Mouse (Mus musculus): ENCODE measurements at regions not wholly inside any gene's neighbourhood (a gene's known extent, or its start where the extent isn't known, plus 50 kb on each side); places are given as distances from the start of the nearest gene placed in this dataset.

DNA sequence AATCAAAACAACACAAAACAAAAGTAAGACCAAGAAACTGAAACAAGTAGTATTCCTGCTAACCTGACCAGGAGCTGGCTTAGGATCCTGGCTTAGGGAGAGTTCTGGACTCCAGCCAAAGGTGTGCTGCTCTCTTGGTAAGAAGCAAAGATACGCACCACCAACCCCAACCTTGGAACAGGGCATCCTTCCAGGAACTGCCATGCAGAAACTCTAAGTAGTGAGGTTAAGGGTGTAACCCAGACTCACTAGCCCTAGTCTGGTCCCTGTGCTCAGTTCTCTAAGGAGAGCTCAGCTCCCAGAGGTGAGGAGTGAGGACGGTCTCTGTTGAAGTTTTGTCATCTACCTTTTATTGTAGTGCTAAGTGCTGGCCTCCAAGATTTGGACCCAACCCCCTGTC is 175.4 kb downstream of the Matn1 start:
- ATAC-seq (ENCODE audit: low FRiP score, low read depth) (no peak), DNase-seq (ENCODE audit: low spot score) (no peak)
- Histone ChIP-seq H3K9ac (ENCODE audit: low read depth, low read length, severe bottlenecking) (no peak overlapping the region), H3K4me1 (ENCODE audit: control insufficient read depth, insufficient read depth, low read length) (no peaks in the 10 kb centered on the region), H3K4me2 (replicated peaks; ENCODE audit: low read depth, low read length, severe bottlenecking) (no peak overlapping the region), H3K4me3 (replicated peaks; ENCODE audit: low read length) (no peak overlapping the region), H3K27me3 (ENCODE audit: control insufficient read depth, insufficient read depth, low read length) (no peaks in the 10 kb centered on the region), H3K27ac (replicated peaks; ENCODE audit: low read depth, low read length) (no peak overlapping the region), H3K9me3 (ENCODE audit: control insufficient read depth, low read length) (no peaks in the 10 kb centered on the region), H3K36me3 (ENCODE audit: control insufficient read depth, insufficient read depth, low read length) (no peaks in the 10 kb centered on the region)
- no peak for TF ChIP-seq POLR2A (IDR thresholded peaks at IDR 0.05; ENCODE audit: borderline replicate concordance, extremely low read depth, insufficient read depth, insufficient read length)
- 89% methylated on average over 2 of the region's 2 CpGs for WGBS

DNA sequence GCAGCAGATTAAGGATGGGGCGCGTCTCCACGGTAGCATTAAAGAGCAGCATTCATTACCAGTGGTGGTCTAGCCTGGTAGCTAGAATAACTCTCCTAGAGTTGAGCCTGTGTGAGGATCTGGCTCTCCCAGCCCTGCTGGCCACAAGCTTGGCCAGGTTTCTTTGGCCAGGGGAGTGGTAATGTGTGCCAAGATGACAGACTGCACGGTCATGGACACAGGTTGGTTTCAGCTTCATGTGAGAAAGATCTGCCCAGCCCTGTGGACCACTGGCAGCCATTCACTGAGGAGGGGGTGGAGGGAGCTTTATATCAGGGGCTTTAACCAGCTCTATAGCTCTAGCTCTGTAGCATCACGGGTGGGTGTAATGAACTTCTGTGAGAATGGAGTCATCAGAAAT is 176.5 kb downstream of the Matn1 start:
- no peak for DNase-seq (ENCODE audit: low spot score)
- TF ChIP-seq POLR2A (IDR thresholded peaks at IDR 0.05; ENCODE audit: borderline replicate concordance, extremely low read depth, insufficient read depth, insufficient read length) = no peak
- no peaks in the 10 kb centered on the region for H3K9me3 ChIP-seq (ENCODE audit: control insufficient read depth, low read length)
- H3K27ac ChIP-seq (replicated peaks; ENCODE audit: low read depth, low read length) = no peak overlapping the region
- ATAC-seq (ENCODE audit: low FRiP score, low read depth) = no peak
- H3K27me3 ChIP-seq (ENCODE audit: control insufficient read depth, insufficient read depth, low read length) = no peaks in the 10 kb centered on the region
- WGBS = 87% methylated on average over 5 of the region's 5 CpGs
- no peak overlapping the region for H3K9ac ChIP-seq (ENCODE audit: low read depth, low read length, severe bottlenecking)
- no peak overlapping the region for H3K4me3 ChIP-seq (replicated peaks; ENCODE audit: low read length)
- no peak overlapping the region for H3K4me2 ChIP-seq (replicated peaks; ENCODE audit: low read depth, low read length, severe bottlenecking)
- H3K36me3 ChIP-seq (ENCODE audit: control insufficient read depth, insufficient read depth, low read length) = no peaks in the 10 kb centered on the region
- H3K4me1 ChIP-seq (ENCODE audit: control insufficient read depth, insufficient read depth, low read length) = no peaks in the 10 kb centered on the region

DNA sequence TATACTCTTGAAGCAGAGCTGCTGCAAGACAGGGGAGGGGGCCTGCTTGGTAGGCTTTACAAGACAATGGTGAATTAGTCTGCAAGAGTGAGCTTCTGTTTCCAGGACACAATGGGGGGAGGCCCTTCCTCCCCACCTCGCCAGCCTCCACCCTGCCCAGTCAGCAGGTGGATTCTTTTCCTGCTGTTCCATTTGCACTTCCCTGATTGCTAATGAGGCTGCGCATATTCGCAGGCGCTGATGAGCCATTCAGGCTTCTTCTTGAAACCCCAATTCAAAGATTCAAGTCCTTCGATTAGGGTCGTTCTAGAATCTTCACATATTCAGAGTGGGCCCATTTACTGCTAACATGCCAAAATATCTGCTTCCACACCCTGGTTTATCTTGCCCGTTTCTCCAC is 181.8 kb downstream of the Matn1 start:
- no peaks in the 10 kb centered on the region for H3K9me3 ChIP-seq (ENCODE audit: control insufficient read depth, low read length)
- H3K9ac ChIP-seq (ENCODE audit: low read depth, low read length, severe bottlenecking) = no peak overlapping the region
- ATAC-seq (ENCODE audit: low FRiP score, low read depth) (no peak), DNase-seq (ENCODE audit: low spot score) (no peak)
- H3K27ac ChIP-seq (replicated peaks; ENCODE audit: low read depth, low read length) = no peak overlapping the region
- no peaks in the 10 kb centered on the region for H3K36me3 ChIP-seq (ENCODE audit: control insufficient read depth, insufficient read depth, low read length)
- 44% methylated on average over 7 of the region's 7 CpGs for WGBS
- H3K27me3 ChIP-seq (ENCODE audit: control insufficient read depth, insufficient read depth, low read length) = no peaks in the 10 kb centered on the region
- H3K4me3 ChIP-seq (replicated peaks; ENCODE audit: low read length) = no peak overlapping the region
- H3K4me1 ChIP-seq (ENCODE audit: control insufficient read depth, insufficient read depth, low read length) = no peaks in the 10 kb centered on the region
- no peak for TF ChIP-seq POLR2A (IDR thresholded peaks at IDR 0.05; ENCODE audit: borderline replicate concordance, extremely low read depth, insufficient read depth, insufficient read length)
- no peak overlapping the region for H3K4me2 ChIP-seq (replicated peaks; ENCODE audit: low read depth, low read length, severe bottlenecking)

DNA sequence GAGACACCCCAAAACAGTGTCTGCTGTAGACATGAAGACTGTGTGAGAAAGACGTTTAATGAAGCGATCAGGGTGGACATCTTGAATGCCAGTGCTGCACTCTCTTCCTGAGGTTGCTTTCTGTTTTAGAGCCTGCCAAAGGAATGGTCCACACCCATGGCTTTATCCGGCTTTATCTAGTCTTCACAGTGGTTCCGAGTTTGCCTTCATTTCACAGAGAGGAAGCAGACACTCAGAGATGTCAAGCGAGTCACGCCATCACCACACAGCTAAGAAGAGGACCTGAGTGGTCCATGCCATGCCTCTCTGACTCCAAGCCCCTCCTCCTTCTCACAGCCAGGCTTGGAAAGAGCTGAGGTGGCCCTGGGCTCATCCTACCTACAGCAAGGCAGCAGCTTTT is 182.7 kb downstream of the Matn1 start:
- no peak for ATAC-seq (ENCODE audit: low FRiP score, low read depth)

DNA sequence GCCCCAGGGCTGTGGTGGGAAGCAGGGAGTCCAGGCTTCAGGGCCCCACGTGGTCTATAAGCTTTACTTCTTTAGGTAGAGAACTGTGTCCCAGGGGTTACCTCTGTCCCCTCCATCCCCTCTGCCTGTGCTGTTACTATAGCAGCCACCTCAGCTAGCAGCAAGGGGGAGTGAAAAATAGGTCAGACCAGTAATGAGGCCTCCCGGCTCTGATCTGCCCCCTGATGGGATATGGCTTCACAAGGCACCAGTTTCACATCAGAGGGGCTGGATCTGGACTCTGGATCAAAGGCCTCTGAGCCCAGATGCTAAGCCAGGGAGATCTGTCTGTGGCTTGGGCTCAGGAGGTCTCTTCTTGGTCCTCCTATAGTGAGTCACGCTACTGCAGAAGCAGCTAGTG is 184.5 kb downstream of the Matn1 start:
- Histone ChIP-seq H3K9me3 (ENCODE audit: control insufficient read depth, low read length) (no peaks in the 10 kb centered on the region), H3K4me2 (replicated peaks; ENCODE audit: low read depth, low read length, severe bottlenecking) (no peak overlapping the region), H3K4me3 (replicated peaks; ENCODE audit: low read length) (no peak overlapping the region), H3K27ac (replicated peaks; ENCODE audit: low read depth, low read length) (no peak overlapping the region), H3K4me1 (ENCODE audit: control insufficient read depth, insufficient read depth, low read length) (no peaks in the 10 kb centered on the region), H3K36me3 (ENCODE audit: control insufficient read depth, insufficient read depth, low read length) (no peaks in the 10 kb centered on the region), H3K27me3 (ENCODE audit: control insufficient read depth, insufficient read depth, low read length) (no peaks in the 10 kb centered on the region), H3K9ac (ENCODE audit: low read depth, low read length, severe bottlenecking) (no peak overlapping the region)
- no peak for TF ChIP-seq POLR2A (IDR thresholded peaks at IDR 0.05; ENCODE audit: borderline replicate concordance, extremely low read depth, insufficient read depth, insufficient read length)
- 11% methylated on average over 3 of the region's 3 CpGs for WGBS
- DNase-seq (ENCODE audit: low spot score) = no peak
- no peak for ATAC-seq (ENCODE audit: low FRiP score, low read depth)

More for the DNA sequence above, 182.7 kb downstream of the Matn1 start:
- Histone ChIP-seq H3K4me1 (ENCODE audit: control insufficient read depth, insufficient read depth, low read length) (no peaks in the 10 kb centered on the region), H3K4me3 (replicated peaks; ENCODE audit: low read length) (no peak overlapping the region), H3K9me3 (ENCODE audit: control insufficient read depth, low read length) (no peaks in the 10 kb centered on the region), H3K36me3 (ENCODE audit: control insufficient read depth, insufficient read depth, low read length) (no peaks in the 10 kb centered on the region), H3K27ac (replicated peaks; ENCODE audit: low read depth, low read length) (no peak overlapping the region), H3K4me2 (replicated peaks; ENCODE audit: low read depth, low read length, severe bottlenecking) (no peak overlapping the region), H3K9ac (ENCODE audit: low read depth, low read length, severe bottlenecking) (no peak overlapping the region), H3K27me3 (ENCODE audit: control insufficient read depth, insufficient read depth, low read length) (no peaks in the 10 kb centered on the region)
- WGBS = 85% methylated on average over 6 of the region's 6 CpGs
- TF ChIP-seq POLR2A (IDR thresholded peaks at IDR 0.05; ENCODE audit: borderline replicate concordance, extremely low read depth, insufficient read depth, insufficient read length) = no peak
- DNase-seq (ENCODE audit: low spot score) = no peak

DNA sequence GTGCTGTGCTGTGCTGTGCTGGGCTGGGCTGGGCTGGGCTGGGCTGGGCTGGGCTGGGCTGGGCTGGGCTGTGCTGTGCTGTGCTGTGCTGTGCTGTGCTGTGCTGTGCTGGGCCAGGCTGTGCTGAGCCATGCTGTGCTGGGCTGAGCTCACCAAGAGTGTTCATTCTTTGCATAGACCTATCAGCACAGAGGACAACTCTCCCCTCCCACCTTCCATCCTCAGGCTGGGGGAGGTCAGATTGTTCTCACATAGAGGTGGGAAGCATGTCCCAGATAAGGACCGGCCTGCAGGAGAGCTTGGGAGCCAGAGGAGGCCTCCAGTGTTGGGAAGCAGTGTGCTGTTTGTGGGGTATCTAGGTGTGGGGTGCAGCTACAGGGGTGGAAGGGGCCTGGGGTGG is 188.0 kb downstream of the Matn1 start:
- Histone ChIP-seq H3K4me1 (ENCODE audit: control insufficient read depth, insufficient read depth, low read length) (no peaks in the 10 kb centered on the region), H3K9ac (ENCODE audit: low read depth, low read length, severe bottlenecking) (no peak overlapping the region), H3K9me3 (ENCODE audit: control insufficient read depth, low read length) (no peaks in the 10 kb centered on the region), H3K36me3 (ENCODE audit: control insufficient read depth, insufficient read depth, low read length) (no peaks in the 10 kb centered on the region), H3K4me3 (replicated peaks; ENCODE audit: low read length) (no peak overlapping the region), H3K27ac (replicated peaks; ENCODE audit: low read depth, low read length) (no peak overlapping the region), H3K4me2 (replicated peaks; ENCODE audit: low read depth, low read length, severe bottlenecking) (no peak overlapping the region), H3K27me3 (ENCODE audit: control insufficient read depth, insufficient read depth, low read length) (no peaks in the 10 kb centered on the region)
- DNase-seq (ENCODE audit: low spot score) (no peak), ATAC-seq (ENCODE audit: low FRiP score, low read depth) (no peak)
- 9% methylated on average over 1 of the region's 1 CpGs for WGBS
- no peak for TF ChIP-seq POLR2A (IDR thresholded peaks at IDR 0.05; ENCODE audit: borderline replicate concordance, extremely low read depth, insufficient read depth, insufficient read length)
